Comparison of ENCODE assay signal across 13 mouse cellular contexts in the genomic region with DNA sequence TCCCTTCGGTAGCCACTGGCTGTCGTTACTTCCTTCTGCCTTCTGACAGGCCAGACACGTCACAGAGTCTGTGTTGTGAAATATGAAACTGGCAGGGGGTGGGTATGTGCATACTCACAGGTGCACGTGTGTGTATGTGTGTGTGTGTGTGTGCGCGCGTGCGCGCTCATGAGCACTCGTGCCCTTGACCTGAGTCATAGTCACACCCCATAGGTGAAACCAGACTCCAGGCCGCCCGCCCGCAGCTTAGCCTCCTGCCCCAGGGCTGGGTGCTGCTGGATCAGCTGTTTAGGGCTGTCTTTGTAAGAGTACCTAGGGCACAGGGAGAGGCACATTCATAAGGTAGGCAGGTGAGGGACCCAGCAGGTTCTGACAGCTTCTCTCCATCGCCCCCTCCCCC. TPM values are rescaled to one million over a fixed set of nuclear protein-coding genes. Genes with fewer than 3 reads are reported as not detected.
DNase-seq lines count a peak whose midpoint lies in the region; ATAC-seq and TF ChIP-seq lines count a peak whose summit lies in the region.
"Had no signal": no experiment of that assay in that cellular context is flagged by ENCODE, and none has a peak within 500 bp of the region (broad histone marks: within the 10 kb centered on the region; RNA-seq: fewer than 3 reads in every experiment).

No protein-coding gene starts in this region.

- ATAC-seq in hematopoietic stem cell, adult 5-6 weeks (replicated peaks in 1 of 2; ENCODE audit: insufficient read depth in 1 of 2, low FRiP score in 2 of 2, low TSS enrichment in 1 of 2, low read depth in 1 of 2, poor library complexity in 2 of 2, severe bottlenecking in 2 of 2) = peak; percentile 34 to 76
- ATAC-seq in stomach, embryonic 15.5 days (ENCODE audit: insufficient read depth, low FRiP score, low read depth) = peak; percentile 70
- no peak for ATAC-seq in forebrain, postnatal 0 days

- no peak overlapping the region for H3K27ac ChIP-seq in MEL (ENCODE audit: control insufficient read depth, low read depth, low read length)
- peak overlapping the region; percentile 48 for H3K27ac ChIP-seq in stomach, embryonic 15.5 days
- no peak overlapping the region for H3K27ac ChIP-seq in forebrain, postnatal 0 days (ENCODE audit: low read depth, low read length)
- H3K27ac ChIP-seq: liver, embryonic 15.5 days had no signal

- no peak for TF ChIP-seq CTCF in MEL (IDR thresholded peaks at IDR 0.05 in 2 of 3, conservative IDR thresholded peaks at IDR 0.05 in 1 of 3; ENCODE audit: control insufficient read depth in 1 of 3, insufficient read depth in 1 of 3, low read depth in 2 of 3, low read length in 3 of 3, poor library complexity in 1 of 3, severe bottlenecking in 1 of 3)
- no peak for TF ChIP-seq CTCF in lung, adult 2 months (IDR thresholded peaks at IDR 0.05; ENCODE audit: insufficient read depth, low read length)
- no peak for TF ChIP-seq CTCF in forebrain, postnatal 0 days (IDR thresholded peaks at IDR 0.05; ENCODE audit: low read depth)

- H3K4me3 ChIP-seq in MEL (ENCODE audit: control insufficient read depth in 1 of 2, insufficient read depth in 1 of 2, low read depth in 2 of 2, low read length in 2 of 2) = no peak overlapping the region
- no peak overlapping the region for H3K4me3 ChIP-seq in lung, adult 2 months (replicated peaks; ENCODE audit: extremely low read depth, low read depth, low read length)
- no peak overlapping the region for H3K4me3 ChIP-seq in stomach, embryonic 15.5 days (replicated peaks)
- H3K4me3 ChIP-seq in forebrain, postnatal 0 days (ENCODE audit: low read depth, low read length) = no peak overlapping the region
- H3K4me3 ChIP-seq: liver, embryonic 15.5 days; myocyte had no signal

- no peaks in the 10 kb centered on the region; a peak in 1 of 4 replicates for H3K27me3 ChIP-seq in MEL (ENCODE audit: control insufficient read depth in 1 of 2, insufficient read depth in 2 of 2, low read length in 2 of 2)
- 0 out of 2 replicates have a peak, but pooled peaks cover 2% of the 10 kb centered on the region for H3K27me3 ChIP-seq in stomach, embryonic 15.5 days (replicated peaks)
- peaks cover 3% of the 10 kb centered on the region; the same call in 1 of the 2 replicates for H3K27me3 ChIP-seq in forebrain, postnatal 0 days (ENCODE audit: insufficient read depth, low read length)

- no peak overlapping the region for H3K4me2 ChIP-seq in stomach, embryonic 15.5 days
- no peak overlapping the region for H3K4me2 ChIP-seq in forebrain, postnatal 0 days (ENCODE audit: low read depth)
- H3K4me2 ChIP-seq: liver, embryonic 15.5 days had no signal

- no peak for TF ChIP-seq RAD21 in MEL (IDR thresholded peaks at IDR 0.05; ENCODE audit: low read depth, low read length)

- no peak for TF ChIP-seq POLR2A in MEL (IDR thresholded peaks at IDR 0.05; ENCODE audit: control insufficient read depth in 1 of 2, insufficient read depth in 1 of 2, low read depth in 1 of 2, low read length in 2 of 2, poor library complexity in 1 of 2)
- TF ChIP-seq POLR2A in lung, adult 2 months (IDR thresholded peaks at IDR 0.05; ENCODE audit: borderline replicate concordance, extremely low read depth, low read depth, low read length) = no peak

- H3K36me3 ChIP-seq in MEL (ENCODE audit: control insufficient read depth in 1 of 2, insufficient read depth in 2 of 2, low read length in 2 of 2) = no peaks in the 10 kb centered on the region
- H3K36me3 ChIP-seq in stomach, embryonic 15.5 days = no peaks in the 10 kb centered on the region
- H3K36me3 ChIP-seq in forebrain, postnatal 0 days (ENCODE audit: insufficient read depth) = no peaks in the 10 kb centered on the region
- H3K36me3 ChIP-seq: liver, embryonic 15.5 days had no signal

- no peak for TF ChIP-seq EP300 in MEL (IDR thresholded peaks at IDR 0.05; ENCODE audit: low read depth in 1 of 2, low read length in 2 of 2)

- DNase-seq in MEL (ENCODE audit: low read depth, low spot score) = no peak
- peak; percentile 55 for DNase-seq in lung, adult 2 months
- no peak for DNase-seq in forebrain, postnatal 0 days
- DNase-seq in spleen, postnatal 4 days (ENCODE audit: low spot score in 2 of 2) = no peak
- no peak for DNase-seq in ovary, postnatal 14 days (ENCODE audit: low spot score)
- DNase-seq: adrenal gland, postnatal 36 days; cerebellum, adult 8-10 months; heart, postnatal 36 days; thymus, adult 18-20 months had no signal

- H3K79me2 ChIP-seq in MEL (ENCODE audit: control insufficient read depth, insufficient read depth, low read length, poor library complexity) = no peaks in the 10 kb centered on the region

- no peak overlapping the region for H3K9ac ChIP-seq in MEL (ENCODE audit: control insufficient read depth, low read depth, low read length, poor library complexity, severe bottlenecking)
- no peak overlapping the region for H3K9ac ChIP-seq in stomach, embryonic 15.5 days
- H3K9ac ChIP-seq in forebrain, postnatal 0 days = no peak overlapping the region
- H3K9ac ChIP-seq: liver, embryonic 15.5 days had no signal

- H3K9me3 ChIP-seq in MEL (replicated peaks; ENCODE audit: insufficient read depth, low read length) = peaks cover 5% of the 10 kb centered on the region; the same call in 1 of the 2 replicates
- no peaks in the 10 kb centered on the region for H3K9me3 ChIP-seq in stomach, embryonic 15.5 days
- H3K9me3 ChIP-seq in forebrain, postnatal 0 days (ENCODE audit: low read length) = no peaks in the 10 kb centered on the region
- H3K9me3 ChIP-seq: liver, embryonic 15.5 days had no signal

- WGBS in lung, adult 2 months = 57% methylated on average over 14 of the region's 14 CpGs
- WGBS in stomach, embryonic 15.5 days = 55% methylated on average over 14 of the region's 14 CpGs
- WGBS in forebrain, postnatal 0 days = 82% methylated on average over 14 of the region's 14 CpGs

- H3K4me1 ChIP-seq in MEL (ENCODE audit: control insufficient read depth in 1 of 2, insufficient read depth in 2 of 2, low read length in 2 of 2) = no peaks in the 10 kb centered on the region
- H3K4me1 ChIP-seq in lung, adult 2 months (ENCODE audit: control insufficient read depth, insufficient read depth, low read length) = peaks cover 4% of the 10 kb centered on the region; the same call in 1 of the 2 replicates
- H3K4me1 ChIP-seq in stomach, embryonic 15.5 days = peaks cover 35% of the 10 kb centered on the region
- H3K4me1 ChIP-seq in forebrain, postnatal 0 days (ENCODE audit: insufficient read depth) = peaks cover 5% of the 10 kb centered on the region

TF ChIP-seq in MEL, 35 proteins besides CTCF, POLR2A, EP300 and RAD21:
- TF ChIP-seq MAX (IDR thresholded peaks at IDR 0.05; ENCODE audit: low read length) = peak; percentile 36; the same call in 1 of the 2 replicates
- no peak for TF ChIP-seq MAZ (IDR thresholded peaks at IDR 0.05; ENCODE audit: low read depth, low read length)

RNA-seq across cellular contexts. Expression of a gene that starts 19.4 kb away (rescaled TPM):
- not detected in 2 replicates for total RNA-seq in MEL (2012; rRNA removed)
- not detected for polyA plus RNA-seq in MEL (2012; ENCODE audit: insufficient read depth in 1 of 2, insufficient read length in 2 of 2, low read depth in 1 of 2, low replicate concordance in 2 of 2, missing spikeins in 1 of 2)
- not detected in 2 replicates for total RNA-seq in hematopoietic stem cell, adult 5-6 weeks (2017)
- polyA plus RNA-seq in lung, adult 2 months (2012; rRNA removed) = 7.5 and 16.8 TPM in 2 replicates
- polyA plus RNA-seq in stomach, embryonic 15.5 days (2015; fragmentation: Nextera tagmentation; extraction: Ambion mirVana) = 6.1 and 9.2 TPM in 2 replicates
- total RNA-seq in forebrain, postnatal 0 days (2014; rRNA removed) = 2.9 and 3.9 TPM in 2 replicates
- 0.52 and 1.3 TPM in 2 replicates for polyA plus RNA-seq in forebrain, postnatal 0 days (2015; fragmentation: Nextera tagmentation; extraction: Ambion mirVana)

RNA-seq across cellular contexts. Expression of a gene that starts 20.1 kb away (rescaled TPM):
- 4.4 and 6.9 TPM in 2 replicates for total RNA-seq in MEL (2012; rRNA removed)
- 1 to 10 TPM in 1 of 2 experiments, not detected in 1; 4.8 TPM for polyA plus RNA-seq in MEL (2012; ENCODE audit: insufficient read depth in 1 of 2, insufficient read length in 2 of 2, low read depth in 1 of 2, low replicate concordance in 2 of 2, missing spikeins in 1 of 2)
- total RNA-seq in hematopoietic stem cell, adult 5-6 weeks (2017) = not detected in 2 replicates
- 28.8 and 32.4 TPM in 2 replicates for polyA plus RNA-seq in lung, adult 2 months (2012; rRNA removed)
- polyA plus RNA-seq in stomach, embryonic 15.5 days (2015; fragmentation: Nextera tagmentation; extraction: Ambion mirVana) = 2.9 and 3.2 TPM in 2 replicates
- 50.4 and 55.1 TPM in 2 replicates for total RNA-seq in forebrain, postnatal 0 days (2014; rRNA removed)
- polyA plus RNA-seq in forebrain, postnatal 0 days (2015; fragmentation: Nextera tagmentation; extraction: Ambion mirVana) = 5.0 and 6.2 TPM in 2 replicates
